8 mouse cellular contexts compared by ENCODE assay signal in genomic region chr6:146473216-146473955, GRCm38 (mm10). TPM values are rescaled to one million over a fixed set of nuclear protein-coding genes. Genes with fewer than 3 reads are reported as not detected.
A peak's percentile ranks its signal among the peaks of the same experiment; 100 is the strongest.
DNase-seq lines count a peak whose midpoint lies in the region.

No protein-coding gene starts in this region.

- peak; percentile 15 for DNase-seq in adrenal gland, postnatal 10 days
- DNase-seq in adrenal gland, adult 8-10 months, result no peak
- DNase-seq in urinary bladder, postnatal 14 days (ENCODE audit: low spot score), result peak; percentile 13
- DNase-seq in urinary bladder, postnatal 4 days (ENCODE audit: low spot score in 2 of 2), result no peak
- peak; percentile 63 to 74 for DNase-seq in heart, adult 9 months (ENCODE audit: low spot score in 2 of 2)
- no peak for DNase-seq in kidney, postnatal 14 days
- DNase-seq in testis, postnatal 10 days (ENCODE audit: low spot score), result no peak
- DNase-seq in layer of hippocampus, adult 9-10 months (ENCODE audit: low spot score), result no peak

RNA-seq across cellular contexts. Expression of gene Itpr2, which starts 28.6 kb away (rescaled TPM):
- 100 to 1,000 TPM in 1 of 2 experiments, 10 to 100 TPM in 1; 71.8 to 105 TPM for total RNA-seq in adrenal gland, postnatal 10 days (2021)
- 10 to 100 TPM; 40.3 to 45.9 (median 42.7) TPM for total RNA-seq in adrenal gland, adult 8-10 months (2022)

Comparison
In these comparisons a context has a peak if more than half of its experiments do, and no peak if none do; other contexts are left out.
1. DNase-seq: peak in adrenal gland, postnatal 10 days (single experiment), urinary bladder, postnatal 14 days (single experiment) and heart, adult 9 months (2 of 2); none in adrenal gland, adult 8-10 months (single experiment), urinary bladder, postnatal 4 days (0 of 2), kidney, postnatal 14 days (single experiment), testis, postnatal 10 days (single experiment) and layer of hippocampus, adult 9-10 months (single experiment).